Mouse (Mus musculus): ENCODE measurements at regions not wholly inside any gene's neighbourhood (a gene's known extent, or its start where the extent isn't known, plus 50 kb on each side); places are given as distances from the start of the nearest gene placed in this dataset.

- TF ChIP-seq CTCF (conservative IDR thresholded peaks at IDR 0.05; ENCODE audit: insufficient read depth, insufficient read length, low read depth, low read length) (no peak), POLR2A (IDR thresholded peaks at IDR 0.05; ENCODE audit: low read depth, low read length) (no peak)
These were observed 132.1 kb upstream of the Hs3st2 start for GRCm38 (mm10) chr7:121259497-121260009.

Data from kidney, adult 2 months (tissue).